Mouse (Mus musculus) cerebellum, postnatal 4 days (tissue): ENCODE measurements around the gene Ssbp3.

Experiments
- DNase-seq, 2 experiments: peaks; one replicate each; pipeline ENCODE4 v3.0.0; 2022; ENCODE audit warnings: low spot score in 2 of 2, mixed read lengths in 1 of 2

Gene Ssbp3

GRCm38 (mm10) chr4:107048568-107049162, 138.2 kb downstream of the Ssbp3 start:
- DNase-seq, result peak; percentile 47 to 83

- no peak for DNase-seq
These were observed 141.4 kb downstream of the Ssbp3 start for GRCm38 (mm10) chr4:107051889-107052288.

- no peak for DNase-seq
These were observed 142.6 kb downstream of the Ssbp3 start for GRCm38 (mm10) chr4:107052962-107053553.

- DNase-seq, result no peak
These were observed 145.6 kb downstream of the Ssbp3 start for GRCm38 (mm10) chr4:107056088-107056487.

- no peak for DNase-seq
These were observed 147.8 kb downstream of the Ssbp3 start for GRCm38 (mm10) chr4:107058346-107058745.

- DNase-seq, result no peak
These were observed 148.3 kb downstream of the Ssbp3 start for GRCm38 (mm10) chr4:107058781-107059180.

- no peak for DNase-seq
These were observed 151.1 kb downstream of the Ssbp3 start for GRCm38 (mm10) chr4:107061560-107061959.

- DNase-seq, result no peak
These were observed 152.7 kb downstream of the Ssbp3 start for GRCm38 (mm10) chr4:107063214-107063613.

- no peak for DNase-seq
These were observed 154.0 kb downstream of the Ssbp3 start for GRCm38 (mm10) chr4:107064394-107065098.

GRCm38 (mm10) chr4:107066252-107067124, 156.0 kb downstream of the Ssbp3 start, which contains the start of the genes Mrpl37 and Cyb5rl:
TSS of gene Mrpl37 (minus strand) at chr4:107066868.
TSS of gene Cyb5rl (plus strand) at chr4:107066988.
- DNase-seq, result peak; percentile 87 to 96

GRCm38 (mm10) chr4:107067151-107067840, 156.8 kb downstream of the Ssbp3 start:
- DNase-seq, result peak in 1 of 2 experiments; percentile 42

- DNase-seq, result no peak
These were observed 161.8 kb downstream of the Ssbp3 start for GRCm38 (mm10) chr4:107072343-107072742.

GRCm38 (mm10) chr4:107075456-107075855, 165.0 kb downstream of the Ssbp3 start:
- DNase-seq, result no peak

GRCm38 (mm10) chr4:107078894-107079293, 168.4 kb downstream of the Ssbp3 start:
- no peak for DNase-seq

- DNase-seq, result no peak
These were observed 169.2 kb downstream of the Ssbp3 start for GRCm38 (mm10) chr4:107079716-107080115.

- no peak for DNase-seq
These were observed 171.7 kb downstream of the Ssbp3 start for GRCm38 (mm10) chr4:107082185-107082584.

- no peak for DNase-seq
These were observed 172.6 kb downstream of the Ssbp3 start for GRCm38 (mm10) chr4:107083126-107083525.

GRCm38 (mm10) chr4:107084343-107084742, 173.8 kb downstream of the Ssbp3 start:
- no peak for DNase-seq

GRCm38 (mm10) chr4:107084858-107085257, 174.4 kb downstream of the Ssbp3 start:
- peak in 1 of 2 experiments; percentile 48 for DNase-seq

GRCm38 (mm10) chr4:107091696-107092095, 181.2 kb downstream of the Ssbp3 start:
- DNase-seq, result no peak

- DNase-seq, result no peak
These were observed 184.1 kb downstream of the Ssbp3 start for GRCm38 (mm10) chr4:107094484-107095187.
